Mouse (Mus musculus): ENCODE measurements around the gene Ppp1r3e. TPM values are rescaled to one million over a fixed set of nuclear protein-coding genes. Genes with fewer than 3 reads are reported as not detected.

The Ppp1r3e gene
- total RNA-seq, 2 experiments from 2014 or later, result 6.4 to 7.6 TPM

GRCm38 (mm10) chr14:54883154-54884021 lies 6.0 kb upstream of the Ppp1r3e start, which contains the start of the genes Bcl2l2 and Gm20521:
Gene Bcl2l2 (plus strand): TSS chr14:54883377.
Gene Gm20521 (plus strand): TSS chr14:54883441.
- peak; percentile 88 for DNase-seq

GRCm38 (mm10) chr14:54876539-54877047 lies 757 bp downstream of the Ppp1r3e start:
- peak; percentile 88 for DNase-seq

DNA sequence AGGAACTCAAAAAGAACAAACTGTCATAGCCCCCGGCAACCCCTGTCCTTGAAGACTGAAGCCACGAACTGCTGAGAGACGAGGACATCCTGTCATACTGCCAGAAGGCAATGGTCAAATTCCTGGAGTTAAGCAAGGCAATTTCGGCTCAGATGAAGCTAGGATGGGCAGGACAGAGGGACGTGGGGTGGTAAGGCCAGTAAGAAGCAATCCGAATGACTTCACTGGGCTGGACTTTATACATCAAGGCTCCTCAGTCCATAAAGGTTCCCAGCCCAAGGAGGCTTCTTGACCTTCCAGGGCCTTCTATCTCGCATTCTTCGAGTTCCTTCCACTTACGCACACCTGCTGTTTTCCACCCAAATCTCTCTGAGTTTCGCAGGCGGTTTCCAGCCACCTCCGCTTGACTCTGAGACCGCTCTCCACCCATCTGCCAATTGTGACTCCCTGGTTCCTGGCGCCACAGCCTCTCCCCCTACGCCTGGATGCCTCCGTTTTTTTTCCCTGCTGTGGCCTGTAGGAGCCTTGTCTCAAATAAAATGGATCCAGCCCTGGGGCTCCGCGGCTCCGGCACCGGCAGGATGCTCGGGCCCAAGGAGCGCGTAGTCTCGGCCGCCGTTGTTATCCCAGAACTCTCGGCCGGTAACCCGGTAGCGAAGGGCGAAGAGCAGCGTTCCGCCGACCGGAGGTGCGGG lies 1.4 kb downstream of the Ppp1r3e start:
- DNase-seq, result no peak

- DNase-seq, result no peak
Measured at GRCm38 (mm10) chr14:54874165-54874564, 3.2 kb downstream of the Ppp1r3e start.

- DNase-seq, result no peak
Measured at GRCm38 (mm10) chr14:54870861-54871260, 6.5 kb downstream of the Ppp1r3e start, which contains the start of gene Homez. Gene Homez (minus strand): TSS chr14:54870961.

- DNase-seq, result no peak
Measured at GRCm38 (mm10) chr14:54868026-54868425, 9.3 kb downstream of the Ppp1r3e start.

- DNase-seq, result no peak
Measured at GRCm38 (mm10) chr14:54866936-54867335, 10.4 kb downstream of the Ppp1r3e start.

GRCm38 (mm10) chr14:54866268-54866667 lies 11.1 kb downstream of the Ppp1r3e start:
- no peak for DNase-seq

DNA sequence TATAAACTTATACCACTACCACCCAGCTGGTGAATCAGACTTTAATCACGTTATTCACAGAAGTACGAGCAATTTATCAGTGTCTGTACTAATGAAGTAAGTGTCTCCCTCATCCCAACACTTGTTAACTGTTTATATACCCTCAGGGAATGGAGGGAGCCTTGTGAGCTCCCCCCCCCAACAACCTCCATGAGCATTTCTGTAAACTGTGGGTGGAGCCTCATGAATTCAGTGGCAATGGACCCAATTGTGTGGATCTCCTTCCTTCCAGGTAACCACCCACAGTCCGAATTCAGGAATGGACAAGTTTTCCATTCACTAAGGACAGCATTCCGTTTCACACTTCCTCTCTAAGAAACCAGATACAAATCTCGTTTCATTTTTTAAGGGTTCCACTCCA lies 11.7 kb downstream of the Ppp1r3e start:
- no peak for DNase-seq

GRCm38 (mm10) chr14:54864313-54865036 lies 12.9 kb downstream of the Ppp1r3e start:
- no peak for DNase-seq

- DNase-seq, result peak; percentile 95
Measured at GRCm38 (mm10) chr14:54863501-54864312, 13.6 kb downstream of the Ppp1r3e start.

GRCm38 (mm10) chr14:54860511-54860910 lies 16.8 kb downstream of the Ppp1r3e start:
- DNase-seq, result peak; percentile 71

- DNase-seq, result no peak
Measured at GRCm38 (mm10) chr14:54857891-54858290, 19.5 kb downstream of the Ppp1r3e start.

DNA sequence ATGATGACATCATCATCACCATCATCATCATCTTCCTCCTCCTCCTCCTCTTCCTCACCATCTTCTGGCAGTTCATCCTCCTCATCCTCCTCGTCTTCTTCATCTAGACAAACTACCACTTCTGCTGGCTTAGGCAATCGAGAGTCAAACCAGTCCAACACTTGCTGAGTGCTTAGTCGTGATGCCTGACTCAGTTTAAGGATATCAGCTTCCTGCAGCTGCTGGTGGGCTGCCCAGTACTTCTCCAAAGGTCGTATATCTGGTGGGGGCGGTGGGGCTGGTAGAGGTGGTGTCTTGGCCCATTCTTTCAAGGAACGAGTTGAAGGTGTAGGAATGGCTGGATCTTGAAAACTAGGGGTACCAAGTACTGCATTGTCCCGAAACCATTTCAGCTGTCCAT lies 20.6 kb downstream of the Ppp1r3e start:
- DNase-seq, result no peak

DNA sequence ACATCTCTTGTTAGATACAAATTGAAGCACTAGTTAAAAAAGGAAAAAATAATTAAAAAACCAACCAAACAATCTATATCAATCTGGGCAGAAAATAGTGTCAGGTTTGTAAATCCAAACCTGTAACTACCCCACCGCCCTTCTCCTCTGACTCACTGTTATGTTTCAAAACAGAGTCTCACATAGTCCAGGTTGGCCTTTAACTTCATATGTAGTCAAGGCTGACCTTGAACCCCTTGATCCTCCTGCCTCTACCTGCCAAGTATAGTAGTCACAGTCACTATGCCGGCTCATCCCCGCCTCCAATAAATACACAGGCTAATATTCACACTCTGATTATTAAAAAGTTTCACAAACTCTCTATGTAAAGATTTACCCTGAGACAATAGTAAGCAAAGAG lies 21.6 kb downstream of the Ppp1r3e start:
- no peak for DNase-seq

DNA sequence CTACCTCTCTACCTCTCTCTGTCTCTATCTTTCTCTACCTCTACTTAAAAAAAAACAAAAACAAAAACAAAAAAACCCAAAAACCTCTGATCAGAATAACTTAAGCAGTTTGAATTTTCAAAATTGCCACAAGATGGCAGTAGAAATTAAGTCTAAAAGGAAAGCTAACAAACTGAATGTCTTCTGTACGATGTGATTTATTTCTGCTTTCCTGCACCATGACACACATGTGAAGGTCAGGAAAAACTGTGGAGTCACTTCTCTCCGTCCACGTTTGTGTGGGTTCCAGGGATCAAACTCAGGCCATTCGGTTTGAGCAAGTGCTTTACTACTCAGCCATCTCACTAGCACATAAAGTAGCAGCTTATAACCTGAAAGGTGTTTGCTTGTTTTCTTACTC lies 33.9 kb downstream of the Ppp1r3e start:
- no peak for DNase-seq

DNA sequence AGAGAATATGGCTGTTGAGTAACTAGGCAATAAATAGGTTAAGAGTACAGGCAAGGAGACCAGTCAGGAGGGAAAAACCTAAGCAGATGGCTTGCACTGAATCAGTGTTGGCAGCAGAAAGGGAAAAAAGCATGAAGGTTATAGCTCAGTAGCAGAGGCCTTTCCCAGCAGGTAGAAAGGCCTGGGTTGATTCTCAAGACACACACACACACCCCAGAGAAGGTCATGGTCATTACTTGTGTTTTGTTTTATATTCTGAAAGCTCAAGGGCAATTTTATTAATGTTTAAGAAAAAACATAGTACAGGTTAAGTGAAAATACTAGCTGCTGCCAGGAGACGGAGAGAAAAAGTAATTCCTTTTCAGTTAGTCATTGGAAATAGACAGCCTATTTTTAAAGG lies 53.6 kb downstream of the Ppp1r3e start:
- no peak for DNase-seq

All from heart, postnatal 4 days (tissue).